Mouse (Mus musculus): ENCODE measurements around the gene Pdcd6ip. TPM values are rescaled to one million over a fixed set of nuclear protein-coding genes. Genes with fewer than 3 reads are reported as not detected.
"Not testable (repeated sequence)": the region's sequence is repeated elsewhere in the genome, so short reads cannot be mapped to it uniquely, and the experiment has no call there.

Gene Pdcd6ip
- polyA plus RNA-seq, 1 experiment, result 52.9 TPM

DNA sequence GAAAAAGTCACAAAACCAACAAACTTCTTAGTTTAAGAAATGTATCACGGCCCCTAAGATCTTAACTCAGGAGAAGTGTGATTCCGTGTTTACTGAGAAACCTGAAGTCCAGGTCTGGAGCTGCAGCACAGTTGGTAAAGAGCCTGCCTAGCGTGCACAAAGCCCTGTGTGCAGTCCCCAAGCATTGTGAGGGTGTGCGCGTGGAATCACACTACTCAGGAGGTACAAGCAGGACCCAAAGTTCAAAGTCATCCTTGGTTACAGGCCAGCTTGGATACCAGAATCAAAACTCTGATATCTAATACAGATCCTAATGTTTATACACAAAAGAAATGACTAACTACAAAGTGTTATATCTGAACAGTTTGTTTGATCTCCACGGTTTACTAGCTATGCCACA is 34.3 kb downstream of the Pdcd6ip start:
- Histone ChIP-seq H3K27ac (ENCODE audit: insufficient read depth, low read length) (no peak overlapping the region), H3K4me1 (ENCODE audit: control insufficient read depth, insufficient read depth, low read length) (no peaks in the 10 kb centered on the region), H3K27me3 (ENCODE audit: control insufficient read depth, insufficient read depth, low read length) (no peaks in the 10 kb centered on the region), H3K4me3 (replicated peaks; ENCODE audit: insufficient read depth, low read depth, low read length) (no peak overlapping the region)
- 93% methylated on average over 6 of the region's 6 CpGs for whole genome bisulfite sequencing
- DNase-seq, result no peak
- TF ChIP-seq POLR2A (IDR thresholded peaks at IDR 0.05; ENCODE audit: borderline replicate concordance, insufficient read depth, low read length), result no peak
- no peak for TF ChIP-seq CTCF (IDR thresholded peaks at IDR 0.05; ENCODE audit: borderline replicate concordance, insufficient read depth, low read depth, low read length)

DNA sequence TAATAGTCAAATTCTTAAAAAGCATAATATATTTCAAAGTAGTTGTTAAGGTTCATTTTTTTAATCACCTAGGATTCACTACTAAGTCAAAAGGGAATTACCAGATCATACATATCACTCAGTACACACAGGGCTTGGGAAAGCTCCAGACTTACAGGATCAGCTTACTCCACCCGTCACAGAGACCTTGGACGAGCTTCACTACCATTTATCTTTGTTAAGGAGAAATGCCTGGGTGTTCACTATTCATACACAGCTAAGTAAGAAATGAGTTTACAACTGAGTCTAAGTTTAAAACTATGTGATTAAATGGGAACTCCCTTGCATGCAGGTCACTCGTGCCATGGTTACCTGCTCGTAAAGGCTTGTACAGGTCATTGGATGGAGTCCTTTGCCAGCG is 35.7 kb downstream of the Pdcd6ip start:
- DNase-seq, result no peak
- H3K27ac ChIP-seq (ENCODE audit: insufficient read depth, low read length), result no peak overlapping the region
- H3K27me3 ChIP-seq (ENCODE audit: control insufficient read depth, insufficient read depth, low read length), result no peaks in the 10 kb centered on the region
- TF ChIP-seq POLR2A (IDR thresholded peaks at IDR 0.05; ENCODE audit: borderline replicate concordance, insufficient read depth, low read length), result no peak
- TF ChIP-seq CTCF (IDR thresholded peaks at IDR 0.05; ENCODE audit: borderline replicate concordance, insufficient read depth, low read depth, low read length), result no peak
- 95% methylated on average over 5 of the region's 5 CpGs for WGBS
- H3K4me3 ChIP-seq (replicated peaks; ENCODE audit: insufficient read depth, low read depth, low read length), result no peak overlapping the region
- H3K4me1 ChIP-seq (ENCODE audit: control insufficient read depth, insufficient read depth, low read length), result no peaks in the 10 kb centered on the region

DNA sequence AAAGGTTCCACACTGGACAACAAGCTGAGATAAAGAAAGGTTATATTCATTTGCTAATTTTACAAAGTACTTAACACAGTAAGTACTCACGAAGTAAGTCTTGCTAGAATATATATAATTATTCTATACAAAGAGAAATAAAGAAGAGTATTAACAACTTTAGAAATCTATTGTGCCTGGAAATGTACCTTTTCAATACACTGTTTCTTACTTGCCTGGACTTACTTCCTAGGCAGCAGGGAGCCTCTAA is 37.3 kb downstream of the Pdcd6ip start:
- DNase-seq, result no peak
- H3K4me1 ChIP-seq (ENCODE audit: control insufficient read depth, insufficient read depth, low read length), result no peaks in the 10 kb centered on the region; the same call in 1 of the 2 replicates
- WGBS, result 93% methylated on average over 1 of the region's 1 CpGs
- H3K4me3 ChIP-seq (replicated peaks; ENCODE audit: insufficient read depth, low read depth, low read length), result no peak overlapping the region
- H3K27me3 ChIP-seq (ENCODE audit: control insufficient read depth, insufficient read depth, low read length), result no peaks in the 10 kb centered on the region
- no peak for TF ChIP-seq POLR2A (IDR thresholded peaks at IDR 0.05; ENCODE audit: borderline replicate concordance, insufficient read depth, low read length)
- TF ChIP-seq CTCF (IDR thresholded peaks at IDR 0.05; ENCODE audit: borderline replicate concordance, insufficient read depth, low read depth, low read length), result no peak
- H3K27ac ChIP-seq (ENCODE audit: insufficient read depth, low read length), result no peak overlapping the region

DNA sequence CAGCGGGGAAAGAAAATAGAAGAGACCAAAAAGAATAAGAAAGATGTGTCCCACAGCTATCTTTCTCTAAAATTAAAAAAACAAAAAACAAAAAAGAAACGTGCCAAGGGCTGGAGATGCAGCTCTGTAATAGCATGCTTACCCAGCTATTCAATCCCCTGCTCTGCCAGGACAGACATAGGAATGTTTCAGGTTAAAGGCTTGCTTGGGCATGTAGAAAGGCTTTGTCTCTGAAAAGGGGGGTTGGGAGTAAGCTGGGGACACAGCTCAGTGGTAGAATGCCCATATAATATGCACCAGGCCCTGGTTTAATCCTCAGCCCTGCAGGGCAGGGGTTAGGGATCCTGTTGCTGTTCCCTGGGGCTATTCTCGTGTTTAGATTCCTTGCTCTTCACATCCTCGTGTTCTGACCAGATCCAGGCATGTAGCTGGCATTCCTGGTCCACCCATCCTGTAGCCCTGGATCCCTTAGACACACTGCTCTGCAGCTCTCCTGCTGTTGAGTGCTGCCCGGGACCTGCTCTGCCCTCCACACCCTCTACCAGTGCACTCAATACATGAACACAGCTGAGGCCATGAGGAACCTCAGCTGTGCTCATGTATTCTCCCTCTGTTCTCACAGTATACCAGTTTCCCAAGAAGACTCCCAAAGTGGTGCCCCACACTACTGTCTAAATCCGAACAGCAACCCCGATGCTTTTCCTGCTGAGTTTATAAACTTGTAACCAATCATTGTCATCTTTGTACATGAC is 37.8 kb downstream of the Pdcd6ip start:
- DNase-seq, result no peak
- Histone ChIP-seq H3K4me1 (ENCODE audit: control insufficient read depth, insufficient read depth, low read length) (no peaks in the 10 kb centered on the region; the same call in 1 of the 2 replicates), H3K27me3 (ENCODE audit: control insufficient read depth, insufficient read depth, low read length) (no peaks in the 10 kb centered on the region), H3K4me3 (replicated peaks; ENCODE audit: insufficient read depth, low read depth, low read length) (no peak overlapping the region), H3K27ac (ENCODE audit: insufficient read depth, low read length) (no peak overlapping the region)
- WGBS, result 83% methylated on average over 7 of the region's 7 CpGs
- TF ChIP-seq CTCF (IDR thresholded peaks at IDR 0.05; ENCODE audit: borderline replicate concordance, insufficient read depth, low read depth, low read length) (no peak), POLR2A (IDR thresholded peaks at IDR 0.05; ENCODE audit: borderline replicate concordance, insufficient read depth, low read length) (no peak)

DNA sequence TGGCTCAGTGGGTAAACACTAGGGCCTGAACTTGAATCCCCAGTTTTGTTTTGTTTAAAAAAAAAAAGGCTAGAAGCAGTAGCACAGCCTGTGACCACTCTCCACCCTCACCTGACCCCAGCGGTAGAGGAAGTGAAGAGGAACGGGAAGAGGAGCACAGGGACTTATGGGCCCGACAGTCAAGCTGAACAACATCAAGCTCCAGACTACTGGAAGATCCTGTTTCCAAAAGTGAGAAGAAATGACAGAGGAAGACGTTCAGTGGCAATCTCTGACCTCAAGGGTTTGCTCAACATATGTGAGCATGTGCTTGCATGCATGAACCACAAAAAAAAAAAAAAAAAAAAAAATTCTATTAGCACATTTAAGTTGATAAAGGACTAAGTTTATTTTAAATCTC is 44.6 kb downstream of the Pdcd6ip start:
- H3K27me3 ChIP-seq (ENCODE audit: control insufficient read depth, insufficient read depth, low read length), result no peaks in the 10 kb centered on the region
- TF ChIP-seq CTCF (IDR thresholded peaks at IDR 0.05; ENCODE audit: borderline replicate concordance, insufficient read depth, low read depth, low read length), result no peak
- 91% methylated on average over 4 of the region's 4 CpGs for WGBS
- H3K27ac ChIP-seq (ENCODE audit: insufficient read depth, low read length), result no peak overlapping the region
- no peak overlapping the region for H3K4me3 ChIP-seq (replicated peaks; ENCODE audit: insufficient read depth, low read depth, low read length)
- no peaks in the 10 kb centered on the region; the same call in 1 of the 2 replicates for H3K4me1 ChIP-seq (ENCODE audit: control insufficient read depth, insufficient read depth, low read length)
- DNase-seq, result no peak

DNA sequence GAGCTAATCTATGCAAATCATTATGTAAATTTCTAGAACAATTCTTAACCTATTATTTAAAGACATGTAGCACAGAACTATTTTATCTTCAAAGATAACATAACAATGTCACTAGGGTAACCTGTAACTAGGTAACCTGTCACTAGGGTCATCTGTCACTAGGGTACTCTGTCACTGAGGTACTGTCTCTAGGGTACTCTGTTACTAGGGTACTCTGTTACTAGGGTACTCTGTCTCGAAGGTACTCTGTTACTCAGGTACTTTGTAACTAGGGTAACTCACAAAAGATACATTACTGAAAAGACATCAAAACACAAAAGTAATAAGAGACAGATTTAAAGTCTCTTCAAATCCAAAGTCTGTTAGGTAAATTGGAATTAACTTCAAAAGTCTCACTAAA is 50.2 kb downstream of the Pdcd6ip start:
- peaks cover 1% of the 10 kb centered on the region; the same call in 1 of the 2 replicates for H3K4me1 ChIP-seq (ENCODE audit: control insufficient read depth, insufficient read depth, low read length)
- no peak overlapping the region for H3K27ac ChIP-seq (ENCODE audit: insufficient read depth, low read length)
- DNase-seq, result no peak
- TF ChIP-seq CTCF (IDR thresholded peaks at IDR 0.05; ENCODE audit: borderline replicate concordance, insufficient read depth, low read depth, low read length) (no peak), POLR2A (IDR thresholded peaks at IDR 0.05; ENCODE audit: borderline replicate concordance, insufficient read depth, low read length) (no peak)
- WGBS, result 91% methylated on average over 1 of the region's 1 CpGs
- H3K27me3 ChIP-seq (ENCODE audit: control insufficient read depth, insufficient read depth, low read length), result no peaks in the 10 kb centered on the region
- no peak overlapping the region for H3K4me3 ChIP-seq (replicated peaks; ENCODE audit: insufficient read depth, low read depth, low read length)

DNA sequence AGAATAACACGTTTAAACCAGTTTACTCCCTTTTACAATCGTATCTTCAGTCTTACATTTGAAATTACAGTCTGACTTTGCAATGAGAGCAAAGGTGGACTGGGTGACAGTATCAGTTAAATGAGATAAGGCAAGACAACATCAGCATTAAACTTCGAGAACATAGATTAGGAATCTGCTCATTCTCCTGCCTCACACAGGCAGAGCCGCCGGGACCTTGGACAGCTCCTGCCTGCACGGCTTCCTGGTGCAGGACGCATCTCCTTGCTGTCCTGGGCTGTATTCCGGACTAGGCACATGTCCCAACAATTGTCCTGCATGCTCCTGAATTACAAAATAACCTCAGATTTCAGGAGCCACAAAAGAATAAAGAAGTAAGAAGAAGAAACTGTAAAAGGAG is 54.5 kb downstream of the Pdcd6ip start:
- H3K4me3 ChIP-seq (replicated peaks; ENCODE audit: insufficient read depth, low read depth, low read length), result no peak overlapping the region
- H3K27ac ChIP-seq (ENCODE audit: insufficient read depth, low read length), result no peak overlapping the region
- no peak for DNase-seq
- 87% methylated on average over 8 of the region's 8 CpGs for WGBS
- no peaks in the 10 kb centered on the region for H3K27me3 ChIP-seq (ENCODE audit: control insufficient read depth, insufficient read depth, low read length)
- H3K4me1 ChIP-seq (ENCODE audit: control insufficient read depth, insufficient read depth, low read length), result peaks cover 5% of the 10 kb centered on the region; the same call in 1 of the 2 replicates
- TF ChIP-seq POLR2A (IDR thresholded peaks at IDR 0.05; ENCODE audit: borderline replicate concordance, insufficient read depth, low read length), result no peak
- no peak for TF ChIP-seq CTCF (IDR thresholded peaks at IDR 0.05; ENCODE audit: borderline replicate concordance, insufficient read depth, low read depth, low read length)

DNA sequence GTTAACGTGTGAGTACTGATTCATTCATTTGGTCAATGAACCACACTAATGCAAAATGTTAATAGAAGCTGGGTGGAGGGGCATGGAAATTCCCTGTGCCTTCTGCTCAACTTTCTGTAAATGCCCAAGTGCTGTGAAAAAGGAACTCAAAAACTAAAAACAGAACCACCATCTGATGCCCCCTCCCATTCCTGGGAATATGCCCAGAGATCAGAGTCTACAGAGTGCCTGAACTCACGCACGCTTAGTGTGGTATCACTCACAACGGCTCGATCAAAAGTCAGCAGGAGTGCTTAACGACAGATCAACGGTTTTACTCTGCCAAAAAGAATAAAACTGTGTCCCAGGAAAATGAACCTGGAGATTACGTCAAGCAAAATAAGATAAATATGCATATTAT is 57.3 kb downstream of the Pdcd6ip start:
- H3K4me3 ChIP-seq (replicated peaks; ENCODE audit: insufficient read depth, low read depth, low read length), result no peak overlapping the region
- H3K27me3 ChIP-seq (ENCODE audit: control insufficient read depth, insufficient read depth, low read length), result no peaks in the 10 kb centered on the region
- no peak for TF ChIP-seq POLR2A (IDR thresholded peaks at IDR 0.05; ENCODE audit: borderline replicate concordance, insufficient read depth, low read length)
- no peak for TF ChIP-seq CTCF (IDR thresholded peaks at IDR 0.05; ENCODE audit: borderline replicate concordance, insufficient read depth, low read depth, low read length)
- DNase-seq, result no peak
- WGBS, result 58% methylated on average over 8 of the region's 8 CpGs
- H3K4me1 ChIP-seq (ENCODE audit: control insufficient read depth, insufficient read depth, low read length), result peaks cover 5% of the 10 kb centered on the region; the same call in 1 of the 2 replicates
- H3K27ac ChIP-seq (ENCODE audit: insufficient read depth, low read length), result no peak overlapping the region

DNA sequence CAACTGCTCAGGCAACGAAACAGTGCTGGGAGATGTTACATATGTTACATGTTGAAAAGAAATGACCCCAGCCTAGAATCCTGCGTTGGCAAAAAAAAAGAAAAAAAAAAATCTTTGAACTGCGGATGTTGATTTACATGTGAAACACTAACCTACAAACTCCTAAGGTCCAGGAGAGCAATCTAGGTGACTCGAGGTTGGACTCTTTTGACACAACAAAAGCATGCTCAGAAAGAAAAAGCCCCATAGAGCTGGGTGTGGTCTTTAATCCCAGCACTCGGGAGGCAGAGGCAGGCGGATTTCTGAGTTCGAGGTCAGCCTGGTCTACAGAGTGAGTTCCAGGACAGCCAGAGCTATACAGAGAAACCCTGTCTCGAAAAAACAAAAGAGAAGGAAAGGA is 58.8 kb downstream of the Pdcd6ip start:
- not testable (repeated sequence) for H3K27ac ChIP-seq (ENCODE audit: insufficient read depth, low read length); H3K4me3 ChIP-seq (replicated peaks; ENCODE audit: insufficient read depth, low read depth, low read length); H3K27me3 ChIP-seq (ENCODE audit: control insufficient read depth, insufficient read depth, low read length); DNase-seq
- 84% methylated on average over 8 of the region's 8 CpGs for WGBS
- H3K4me1 ChIP-seq (ENCODE audit: control insufficient read depth, insufficient read depth, low read length), result peaks cover 12% of the 10 kb centered on the region
